Mouse (Mus musculus): ENCODE measurements around the gene Zfp513.

- TF ChIP-seq CTCF (IDR thresholded peaks at IDR 0.05; ENCODE audit: low read depth, low read length): no peak
- TF ChIP-seq POLR2A (IDR thresholded peaks at IDR 0.05; ENCODE audit: extremely low read depth, insufficient read depth, low read length): no peak
Measured at GRCm38 (mm10) chr5:31242191-31242590, 40.1 kb upstream of the Zfp513 start.
